Mouse (Mus musculus): Measurements from ENCODE around the gene Gm12248. TPM values are rescaled to one million over a fixed set of nuclear protein-coding genes. Genes with fewer than 3 reads are reported as not detected.

Gm12248 gene
- total and polyA plus RNA-seq, 3 experiments = not detected

- peaks cover 86 to 100% of the 10 kb centered on the region in 2 experiments for H3K36me3 ChIP-seq (replicated peaks in 1 of 2; ENCODE audit: control insufficient read depth in 1 of 2, insufficient read depth in 1 of 2, low read length in 1 of 2)
- dilution Hi-C loops (cut with MboI; ENCODE audit: extremely low pct_ligation_motif_present, extremely low pct_unique_long_range_greater_than_20kb, low sequenced_read_pairs) = no loop called here
- no peak for TF ChIP-seq POLR2AphosphoS2 (IDR thresholded peaks at IDR 0.05; ENCODE audit: low read depth, low read length)
- no peak for TF ChIP-seq SMC3 (IDR thresholded peaks at IDR 0.05; ENCODE audit: low read depth, low read length)
- TF ChIP-seq UBTF (IDR thresholded peaks at IDR 0.05; ENCODE audit: low read depth, low read length) = no peak
- no peak for TF ChIP-seq CTCF (conservative IDR thresholded peaks at IDR 0.05 in 1 of 2, IDR thresholded peaks at IDR 0.05 in 1 of 2; ENCODE audit: low read depth in 2 of 2, low read length in 2 of 2)
- no peak for TF ChIP-seq ZMIZ1 (IDR thresholded peaks at IDR 0.05; ENCODE audit: low read depth, low read length)
- TF ChIP-seq POLR2A (IDR thresholded peaks at IDR 0.05; ENCODE audit: low read depth, low read length) = no peak
- TF ChIP-seq MXI1 (IDR thresholded peaks at IDR 0.05; ENCODE audit: low read depth, low read length) = no peak
- TF ChIP-seq NELFE (IDR thresholded peaks at IDR 0.05; ENCODE audit: low read depth, low read length) = no peak
- no peak for TF ChIP-seq PAX5 (IDR thresholded peaks at IDR 0.05; ENCODE audit: low read length)
- no peak for TF ChIP-seq ELF1 (IDR thresholded peaks at IDR 0.05; ENCODE audit: low read depth, low read length)
- no peak for TF ChIP-seq TBP (conservative IDR thresholded peaks at IDR 0.05; ENCODE audit: low read depth, low read length)
- no peak for TF ChIP-seq HCFC1 (IDR thresholded peaks at IDR 0.05; ENCODE audit: low read depth, low read length)
- TF ChIP-seq JUND (conservative IDR thresholded peaks at IDR 0.05; ENCODE audit: low read depth, low read length) = no peak
- TF ChIP-seq NRF1 (IDR thresholded peaks at IDR 0.05; ENCODE audit: low read depth, low read length) = no peak
Observed at GRCm38 (mm10) chr11:58134869-58135268, 41.9 kb upstream of the Gm12248 start.

GRCm38 (mm10) chr11:58132026-58132425, 39.1 kb upstream of the Gm12248 start:
- Histone ChIP-seq H3K9me3 (replicated peaks; ENCODE audit: low read length) (no peaks in the 10 kb centered on the region), H3K27me3 (replicated peaks) (no peaks in the 10 kb centered on the region), H3K4me2 (ENCODE audit: insufficient read depth, low read depth, poor library complexity, severe bottlenecking) (no peak overlapping the region), H3K79me2 (replicated peaks; ENCODE audit: control insufficient read depth, extremely low read depth, insufficient read depth, poor library complexity, severe bottlenecking) (no peaks in the 10 kb centered on the region), H3K27ac (ENCODE audit: insufficient read depth, low read depth) (no peak overlapping the region), H3K9ac (ENCODE audit: insufficient read depth, low read depth) (no peak overlapping the region), H3K4me1 (ENCODE audit: control insufficient read depth in 1 of 2, insufficient read depth in 2 of 2) (no peaks in the 10 kb centered on the region), H3K4me3 (replicated peaks in 1 of 3; ENCODE audit: low read depth in 2 of 3, low read length in 2 of 3, poor library complexity in 1 of 3) (no peak overlapping the region), H3K36me3 (replicated peaks in 1 of 2; ENCODE audit: control insufficient read depth in 1 of 2, insufficient read depth in 1 of 2, low read length in 1 of 2) (peaks cover 88 to 99% of the 10 kb centered on the region in 2 experiments)
- dilution Hi-C loops (cut with MboI; ENCODE audit: extremely low pct_ligation_motif_present, extremely low pct_unique_long_range_greater_than_20kb, low sequenced_read_pairs) (no loop called here), in situ Hi-C loops (cut with MboI; ENCODE audit: low pct_ligation_motif_present, low pct_unique_long_range_greater_than_20kb, low sequenced_read_pairs) (no loop called here)
- TF ChIP-seq MXI1 (IDR thresholded peaks at IDR 0.05; ENCODE audit: low read depth, low read length) = no peak
- no peak for TF ChIP-seq CHD1 (IDR thresholded peaks at IDR 0.05; ENCODE audit: low read depth, low read length)
- no peak for TF ChIP-seq KAT2A (IDR thresholded peaks at IDR 0.05; ENCODE audit: insufficient replicate concordance, low read length)
- TF ChIP-seq ZNF384 (IDR thresholded peaks at IDR 0.05; ENCODE audit: low read depth, low read length) = no peak
- TF ChIP-seq IRF4 (IDR thresholded peaks at IDR 0.05; ENCODE audit: low read depth, low read length) = no peak
- no peak for TF ChIP-seq GABPA (IDR thresholded peaks at IDR 0.05; ENCODE audit: insufficient replicate concordance, low read depth, low read length)
- no peak for DNase-seq (ENCODE audit: extremely low read depth)

More at GRCm38 (mm10) chr11:58134869-58135268, 41.9 kb upstream of the Gm12248 start:
- H3K4me1 ChIP-seq (ENCODE audit: control insufficient read depth in 1 of 2, insufficient read depth in 2 of 2) = no peaks in the 10 kb centered on the region
- H3K27ac ChIP-seq (ENCODE audit: insufficient read depth, low read depth) = no peak overlapping the region
- H3K4me3 ChIP-seq (replicated peaks in 1 of 3; ENCODE audit: low read depth in 2 of 3, low read length in 2 of 3, poor library complexity in 1 of 3) = no peak overlapping the region
- H3K4me2 ChIP-seq (ENCODE audit: insufficient read depth, low read depth, poor library complexity, severe bottlenecking) = no peak overlapping the region
- DNase-seq (ENCODE audit: extremely low read depth) = no peak
- in situ Hi-C loops (cut with MboI; ENCODE audit: low pct_ligation_motif_present, low pct_unique_long_range_greater_than_20kb, low sequenced_read_pairs) = no loop called here
- H3K27me3 ChIP-seq (replicated peaks) = no peaks in the 10 kb centered on the region
- H3K9me3 ChIP-seq (replicated peaks; ENCODE audit: low read length) = no peaks in the 10 kb centered on the region
- no peaks in the 10 kb centered on the region for H3K79me2 ChIP-seq (replicated peaks; ENCODE audit: control insufficient read depth, extremely low read depth, insufficient read depth, poor library complexity, severe bottlenecking)
- H3K9ac ChIP-seq (ENCODE audit: insufficient read depth, low read depth) = no peak overlapping the region

Data from CH12.LX (cell line).